ENCODE assay signal across 9 mouse cellular contexts in genomic region chr5:147323237-147323917, GRCm38 (mm10). TPM values are rescaled to one million over a fixed set of nuclear protein-coding genes. Genes with fewer than 3 reads are reported as not detected.
A peak's percentile ranks its signal among the peaks of the same experiment; 100 is the strongest.
DNase-seq lines count a peak whose midpoint lies in the region; ATAC-seq and TF ChIP-seq lines count a peak whose summit lies in the region.
"Had no signal": no experiment of that assay in that cellular context is flagged by ENCODE, and none has a peak within 500 bp of the region (broad histone marks: within the 10 kb centered on the region; RNA-seq: fewer than 3 reads in every experiment).

No protein-coding gene starts in this region.

- peak; percentile 18; the same call in 1 of the 2 replicates for ATAC-seq in kidney, embryonic 15.5 days (replicated peaks; ENCODE audit: low FRiP score)
- peak; percentile 55 for ATAC-seq in liver, postnatal 0 days

- 18% methylated on average over 17 of the region's 17 CpGs for WGBS in kidney, embryonic 15.5 days
- WGBS in liver, postnatal 0 days (ENCODE audit: insufficient replicate concordance) = 7% methylated on average over 17 of the region's 17 CpGs

- DNase-seq in MEL (ENCODE audit: low read depth, low spot score) = peak; percentile 83
- peak; percentile 10 for DNase-seq in cerebellum, adult 11-12 months
- peak; percentile 67 for DNase-seq in gastrocnemius, adult 2 months
- DNase-seq in liver, postnatal 0 days = peak; percentile 90
- DNase-seq in retina, embryonic 14.5 days (ENCODE audit: low spot score) = peak; percentile 86
- peak; percentile 69 for DNase-seq in urinary bladder, postnatal 14 days (ENCODE audit: low spot score)

- H3K27me3 ChIP-seq in C2C12 (ENCODE audit: control insufficient read depth, insufficient read depth, insufficient read length) = peaks cover 31% of the 10 kb centered on the region
- peaks cover 0 to 4% of the 10 kb centered on the region in 2 experiments; a peak in 2 of 4 replicates for H3K27me3 ChIP-seq in MEL (ENCODE audit: control insufficient read depth in 1 of 2, insufficient read depth in 2 of 2, low read length in 2 of 2)
- peaks cover 44% of the 10 kb centered on the region for H3K27me3 ChIP-seq in kidney, embryonic 15.5 days
- no peaks in the 10 kb centered on the region for H3K27me3 ChIP-seq in liver, postnatal 0 days (ENCODE audit: insufficient read depth, low read length)

- H3ac ChIP-seq in C2C12 (ENCODE audit: control insufficient read depth, insufficient read length, low read depth) = no peak overlapping the region

- TF ChIP-seq RAD21 in MEL (IDR thresholded peaks at IDR 0.05; ENCODE audit: low read depth, low read length) = peak; percentile 85

- H3K9me3 ChIP-seq in MEL (replicated peaks; ENCODE audit: insufficient read depth, low read length) = no peaks in the 10 kb centered on the region
- no peaks in the 10 kb centered on the region for H3K9me3 ChIP-seq in kidney, embryonic 15.5 days (replicated peaks)
- peaks cover 2% of the 10 kb centered on the region; the same call in 1 of the 2 replicates for H3K9me3 ChIP-seq in liver, postnatal 0 days (ENCODE audit: low read length)
- H3K9me3 ChIP-seq: hindbrain, embryonic 15.5 days had no signal

- no peaks in the 10 kb centered on the region for H3K4me1 ChIP-seq in MEL (ENCODE audit: control insufficient read depth in 1 of 2, insufficient read depth in 2 of 2, low read length in 2 of 2)
- H3K4me1 ChIP-seq in kidney, embryonic 15.5 days = no peaks in the 10 kb centered on the region
- H3K4me1 ChIP-seq in liver, postnatal 0 days (ENCODE audit: insufficient read depth) = no peaks in the 10 kb centered on the region
- H3K4me1 ChIP-seq: hindbrain, embryonic 15.5 days had no signal

- H3K4me3 ChIP-seq in C2C12 (ENCODE audit: insufficient read depth, poor library complexity, severe bottlenecking) (no peak overlapping the region), MEL (ENCODE audit: control insufficient read depth in 1 of 2, insufficient read depth in 1 of 2, low read depth in 2 of 2, low read length in 2 of 2) (no peak overlapping the region)
- no peak overlapping the region for H3K4me3 ChIP-seq in gastrocnemius, adult 2 months
- H3K4me3 ChIP-seq in kidney, embryonic 15.5 days (replicated peaks) = no peak overlapping the region
- H3K4me3 ChIP-seq in liver, postnatal 0 days (ENCODE audit: low read depth, low read length) = peak overlapping the region; percentile 5; the same call in 1 of the 2 replicates
- H3K4me3 ChIP-seq: hindbrain, embryonic 15.5 days had no signal

- H3K79me3 ChIP-seq in C2C12 (ENCODE audit: low read depth) = no peaks in the 10 kb centered on the region

- no peak overlapping the region for H3K4me2 ChIP-seq in kidney, embryonic 15.5 days
- H3K4me2 ChIP-seq in liver, postnatal 0 days (ENCODE audit: low read depth, low read length) = peak overlapping the region; percentile 52
- H3K4me2 ChIP-seq: hindbrain, embryonic 15.5 days had no signal

- no peak for TF ChIP-seq POLR2A in MEL (IDR thresholded peaks at IDR 0.05; ENCODE audit: control insufficient read depth in 1 of 2, insufficient read depth in 1 of 2, low read depth in 1 of 2, low read length in 2 of 2, poor library complexity in 1 of 2)

- TF ChIP-seq CTCF in C2C12 (IDR thresholded peaks at IDR 0.05; ENCODE audit: control insufficient read depth, insufficient read depth, insufficient read length) = peak; percentile 53
- TF ChIP-seq CTCF in MEL (IDR thresholded peaks at IDR 0.05 in 2 of 3, conservative IDR thresholded peaks at IDR 0.05 in 1 of 3; ENCODE audit: control insufficient read depth in 1 of 3, insufficient read depth in 1 of 3, low read depth in 2 of 3, low read length in 3 of 3, poor library complexity in 1 of 3, severe bottlenecking in 1 of 3) = peak; percentile 95 to 96 (median 95)
- TF ChIP-seq CTCF in gastrocnemius, adult 2 months (IDR thresholded peaks at IDR 0.05) = peak; percentile 88
- TF ChIP-seq CTCF in liver, postnatal 0 days (IDR thresholded peaks at IDR 0.05; ENCODE audit: low read depth) = peak; percentile 92

- H3K79me2 ChIP-seq in C2C12 (ENCODE audit: control insufficient read depth, insufficient read depth) (no peaks in the 10 kb centered on the region), MEL (ENCODE audit: control insufficient read depth, insufficient read depth, low read length, poor library complexity) (no peaks in the 10 kb centered on the region)

- H3K27ac ChIP-seq in MEL (ENCODE audit: control insufficient read depth, low read depth, low read length) = no peak overlapping the region
- no peak overlapping the region for H3K27ac ChIP-seq in gastrocnemius, adult 2 months
- H3K27ac ChIP-seq in kidney, embryonic 15.5 days = no peak overlapping the region
- H3K27ac ChIP-seq in liver, postnatal 0 days (ENCODE audit: low read depth) = peak overlapping the region; percentile 76
- H3K27ac ChIP-seq: hindbrain, embryonic 15.5 days had no signal

- H3K36me3 ChIP-seq in C2C12 (ENCODE audit: control insufficient read depth, insufficient read depth) (no peaks in the 10 kb centered on the region), MEL (ENCODE audit: control insufficient read depth in 1 of 2, insufficient read depth in 2 of 2, low read length in 2 of 2) (no peaks in the 10 kb centered on the region)
- H3K36me3 ChIP-seq in kidney, embryonic 15.5 days = no peaks in the 10 kb centered on the region
- H3K36me3 ChIP-seq in liver, postnatal 0 days (replicated peaks; ENCODE audit: insufficient read depth, low read length) = no peaks in the 10 kb centered on the region
- H3K36me3 ChIP-seq: hindbrain, embryonic 15.5 days had no signal

- no peak overlapping the region for H3K9ac ChIP-seq in MEL (ENCODE audit: control insufficient read depth, low read depth, low read length, poor library complexity, severe bottlenecking)
- H3K9ac ChIP-seq in kidney, embryonic 15.5 days = no peak overlapping the region
- no peak overlapping the region for H3K9ac ChIP-seq in liver, postnatal 0 days (replicated peaks)
- H3K9ac ChIP-seq: hindbrain, embryonic 15.5 days had no signal

- TF ChIP-seq EP300 in MEL (IDR thresholded peaks at IDR 0.05; ENCODE audit: low read depth in 1 of 2, low read length in 2 of 2) = no peak
- TF ChIP-seq EP300 in liver, postnatal 0 days (IDR thresholded peaks at IDR 0.05; ENCODE audit: low read depth) = no peak

- intact Hi-C loops in gastrocnemius, adult 2 months (cut with DNase I) = loop anchor here (2.0 to 5.0 kb wide), 3 partner anchors 341 to 616 kb away; no protein-coding TSS in a partner anchor

TF ChIP-seq in C2C12, 6 proteins besides CTCF, POLR2A, EP300 and RAD21:
- TF ChIP-seq MAX (IDR thresholded peaks at IDR 0.05) (no peak), MYOD1 (IDR thresholded peaks at IDR 0.05; ENCODE audit: control insufficient read depth, insufficient read length, low read depth) (no peak), CEBPB (IDR thresholded peaks at IDR 0.05; ENCODE audit: low read depth) (no peak), MYOG (IDR thresholded peaks at IDR 0.05; ENCODE audit: control insufficient read depth, extremely low read depth, insufficient read length) (no peak), USF1 (IDR thresholded peaks at IDR 0.05; ENCODE audit: low read depth) (no peak)

TF ChIP-seq in MEL, 35 proteins besides CTCF, POLR2A, EP300 and RAD21:
- TF ChIP-seq ELF1 (IDR thresholded peaks at IDR 0.05; ENCODE audit: low read depth, low read length) (no peak), MEF2A (IDR thresholded peaks at IDR 0.05; ENCODE audit: extremely low read depth, insufficient replicate concordance, low read depth, low read length, poor library complexity, severe bottlenecking) (no peak), ZC3H11A (IDR thresholded peaks at IDR 0.05; ENCODE audit: low read depth, low read length) (peak; percentile 67), POLR2AphosphoS2 (IDR thresholded peaks at IDR 0.05; ENCODE audit: low read length) (no peak), GABPA (IDR thresholded peaks at IDR 0.05; ENCODE audit: low read depth, low read length) (no peak), SMC3 (IDR thresholded peaks at IDR 0.05; ENCODE audit: low read depth, low read length) (peak; percentile 76)
TF ChIP-seq in MEL: peak in this region for 2.

RNA-seq across cellular contexts. Expression of gene Urad, which starts 1.1 kb away (rescaled TPM):
- polyA plus RNA-seq in C2C12 (2012; fragmentation: generic; extraction: Trizol) = not detected
- total RNA-seq in MEL (2012; rRNA removed) = not detected in 2 replicates
- polyA plus RNA-seq in MEL (2012; ENCODE audit: insufficient read depth in 1 of 2, insufficient read length in 2 of 2, low read depth in 1 of 2, low replicate concordance in 2 of 2, missing spikeins in 1 of 2) = not detected
- not detected for total RNA-seq in gastrocnemius, adult 2 months (2021)
- not detected in 2 replicates for polyA plus RNA-seq in kidney, embryonic 15.5 days (2015; fragmentation: Nextera tagmentation; extraction: Ambion mirVana)
- polyA plus RNA-seq in liver, postnatal 0 days (2015; fragmentation: Nextera tagmentation; extraction: Ambion mirVana) = 35.9 and 38.6 TPM in 2 replicates
- polyA plus RNA-seq: hindbrain, embryonic 15.5 days had no signal

RNA-seq across cellular contexts. Expression of gene Cdx2, which starts 16.3 kb away (rescaled TPM):
- polyA plus RNA-seq in C2C12 (2012; fragmentation: generic; extraction: Trizol) = not detected
- not detected in 2 replicates for total RNA-seq in MEL (2012; rRNA removed)
- not detected for polyA plus RNA-seq in MEL (2012; ENCODE audit: insufficient read depth in 1 of 2, insufficient read length in 2 of 2, low read depth in 1 of 2, low replicate concordance in 2 of 2, missing spikeins in 1 of 2)
- total RNA-seq in gastrocnemius, adult 2 months (2021) = not detected
- 0.26 TPM in 1 of 2 replicates, not detected in the other for polyA plus RNA-seq in kidney, embryonic 15.5 days (2015; fragmentation: Nextera tagmentation; extraction: Ambion mirVana)
- not detected in 2 replicates for polyA plus RNA-seq in liver, postnatal 0 days (2015; fragmentation: Nextera tagmentation; extraction: Ambion mirVana)
- polyA plus RNA-seq: hindbrain, embryonic 15.5 days had no signal

RNA-seq across cellular contexts. Expression of gene Pdx1, which starts 53.6 kb away (rescaled TPM):
- not detected for polyA plus RNA-seq in C2C12 (2012; fragmentation: generic; extraction: Trizol)
- total RNA-seq in MEL (2012; rRNA removed) = not detected in 2 replicates
- polyA plus RNA-seq in MEL (2012; ENCODE audit: insufficient read depth in 1 of 2, insufficient read length in 2 of 2, low read depth in 1 of 2, low replicate concordance in 2 of 2, missing spikeins in 1 of 2) = not detected
- not detected for total RNA-seq in gastrocnemius, adult 2 months (2021)
- polyA plus RNA-seq in kidney, embryonic 15.5 days (2015; fragmentation: Nextera tagmentation; extraction: Ambion mirVana) = not detected in 2 replicates
- not detected in 2 replicates for polyA plus RNA-seq in liver, postnatal 0 days (2015; fragmentation: Nextera tagmentation; extraction: Ambion mirVana)
- polyA plus RNA-seq: hindbrain, embryonic 15.5 days had no signal

Comparison
In these comparisons a context has a peak if more than half of its experiments do, and no peak if none do; other contexts are left out.
1. DNase-seq: peak in every context shown above with its lines; median percentile 90 in liver, postnatal 0 days; 86 in retina, embryonic 14.5 days; 83 in MEL; 69 in urinary bladder, postnatal 14 days; 67 in gastrocnemius, adult 2 months; 10 in cerebellum, adult 11-12 months.
2. RNA of gene Urad, which starts 1.1 kb away (polyA plus RNA-seq): 35.9 to 38.6 TPM in liver, postnatal 0 days; not detected in C2C12 (single experiment), not detected in MEL and not detected in kidney, embryonic 15.5 days; every median in the first group is over 10 times any median in the second.
3. Peak in every context shown above with its lines, with median percentiles within 50 percentile points of each other: CTCF ChIP-seq.